Mouse (Mus musculus) layer of hippocampus, adult 9-11 months (tissue): ENCODE data around the gene Neurl1a.
A peak's percentile ranks its signal among the peaks of the same experiment; 100 is the strongest.

ENCODE experiments used
- DNase-seq: peaks from one replicate; pipeline ENCODE4 v3.0.0; 2022

Gene Neurl1a

DNA sequence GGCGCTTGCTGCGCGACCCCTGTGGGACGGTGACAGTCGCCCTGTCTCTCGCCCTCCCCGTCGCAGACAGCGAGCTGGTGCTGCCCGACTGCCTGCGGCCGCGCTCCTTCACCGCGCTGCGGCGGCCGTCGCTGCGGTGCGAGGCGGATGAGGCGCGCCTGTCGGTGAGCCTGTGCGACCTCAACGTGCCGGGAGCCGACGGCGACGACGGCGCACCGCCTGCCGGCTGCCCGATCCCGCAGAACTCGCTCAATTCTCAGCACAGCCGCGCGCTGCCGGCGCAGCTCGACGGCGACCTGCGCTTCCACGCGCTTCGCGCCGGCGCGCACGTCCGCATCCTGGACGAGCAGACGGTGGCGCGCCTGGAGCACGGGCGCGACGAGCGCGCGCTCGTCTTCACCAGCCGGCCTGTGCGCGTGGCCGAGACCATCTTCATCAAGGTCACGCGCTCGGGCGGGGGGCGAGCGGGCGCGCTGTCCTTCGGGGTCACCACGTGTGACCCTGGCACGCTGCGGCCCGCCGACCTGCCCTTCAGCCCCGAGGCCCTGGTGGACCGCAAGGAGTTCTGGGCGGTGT, 74.5 kb downstream of the Neurl1a start:
- DNase-seq: no peak

DNA sequence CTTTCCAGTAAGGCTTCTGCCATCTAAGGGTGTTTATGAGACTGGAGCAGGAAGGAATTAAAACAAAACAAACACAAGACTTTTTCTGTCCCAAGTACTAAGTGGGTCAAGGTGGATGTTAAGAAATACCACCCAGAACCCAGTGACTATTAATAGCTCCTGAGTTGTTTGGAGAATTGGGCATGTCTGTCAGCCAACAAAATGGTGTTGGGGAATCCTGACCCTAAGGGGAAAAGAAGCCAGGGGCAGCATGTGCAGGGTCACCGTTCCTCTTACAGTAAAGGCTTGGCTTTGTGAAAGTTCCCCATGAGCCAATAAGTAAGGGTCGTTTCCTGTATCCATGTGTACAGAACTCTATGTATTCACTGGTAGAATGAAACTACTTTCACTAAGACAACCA, 76.4 kb downstream of the Neurl1a start:
- DNase-seq: no peak

- no peak for DNase-seq
These were observed 77.3 kb downstream of the Neurl1a start for GRCm38 (mm10) chr19:47255919-47256318.

DNA sequence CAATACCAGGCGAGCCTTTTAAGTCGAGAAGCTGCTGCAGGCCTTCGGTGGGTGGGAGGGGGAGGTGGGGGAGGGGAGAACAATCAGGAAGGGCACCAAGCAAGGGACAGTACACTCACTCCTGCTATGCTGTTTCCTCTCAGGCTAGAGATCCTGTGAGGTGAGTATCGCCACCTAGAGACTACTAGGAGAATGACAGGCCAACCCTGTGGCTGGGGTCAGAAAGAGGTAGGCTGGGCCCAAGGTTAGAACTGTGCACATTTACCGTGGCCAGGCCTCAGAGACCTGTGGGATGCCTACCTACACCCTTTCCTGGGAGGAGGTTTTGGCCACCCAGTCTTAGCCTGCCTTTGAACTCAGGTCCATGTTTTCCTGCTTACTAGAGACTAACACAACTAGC, 81.0 kb downstream of the Neurl1a start:
- no peak for DNase-seq

GRCm38 (mm10) chr19:47261196-47261595, 82.6 kb downstream of the Neurl1a start:
- DNase-seq: peak; percentile 76

DNA sequence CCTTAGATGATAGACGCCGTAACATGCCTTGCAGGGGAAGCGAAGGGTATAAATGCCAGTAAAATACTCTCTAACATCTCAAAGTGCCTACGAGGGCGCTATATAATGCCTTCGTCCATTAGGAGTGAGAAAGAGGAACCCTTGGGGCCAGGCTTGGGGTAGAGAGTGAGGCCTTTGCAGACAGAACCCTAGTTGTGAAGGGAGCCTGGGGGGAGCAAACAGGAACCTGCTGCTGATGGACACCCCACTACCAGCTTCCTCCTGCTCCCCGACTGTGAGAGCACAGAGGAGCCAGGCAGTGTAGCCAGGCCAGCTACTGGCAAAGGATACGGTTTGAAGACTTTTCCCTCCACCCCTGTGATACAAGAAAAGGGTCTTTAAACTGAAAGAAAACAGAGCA, 85.0 kb downstream of the Neurl1a start:
- peak; percentile 41 for DNase-seq

DNA sequence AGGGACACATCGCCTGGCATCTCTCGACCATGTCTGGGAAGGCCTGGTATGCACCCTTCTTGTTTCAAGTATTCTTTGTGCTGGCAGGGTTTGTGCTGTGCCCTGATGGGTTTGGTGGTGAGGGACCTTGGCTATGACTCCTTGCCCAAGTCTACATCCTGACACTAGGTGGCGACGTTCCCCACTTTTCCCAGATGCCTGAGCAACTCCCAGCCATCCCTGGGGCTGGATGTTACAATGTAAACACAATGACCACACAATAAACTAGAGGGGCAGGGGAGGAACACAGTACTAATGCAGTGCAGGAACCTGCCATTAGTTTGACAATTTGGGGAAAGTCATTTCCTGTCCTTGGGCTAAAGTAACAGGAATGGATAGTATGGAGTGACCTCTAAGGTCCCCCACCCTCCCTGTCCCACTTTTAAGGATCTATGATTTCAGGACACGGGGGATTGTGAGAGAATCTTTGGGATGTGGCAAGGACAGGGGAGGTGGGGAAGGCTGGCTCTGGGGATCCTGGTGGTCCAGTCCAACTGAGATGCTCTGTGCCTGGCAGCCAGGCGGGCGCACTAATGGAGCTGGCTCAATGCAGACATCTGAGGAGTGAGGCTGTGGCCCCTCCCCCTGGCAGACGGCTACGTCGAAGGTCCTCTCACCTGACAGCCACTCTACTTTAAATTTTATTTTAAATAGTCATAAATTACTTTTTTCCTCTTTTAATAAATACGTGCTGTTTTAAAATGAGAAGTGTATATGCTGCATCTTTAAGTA, 85.9 kb downstream of the Neurl1a start:
- DNase-seq: peak; percentile 69

DNA sequence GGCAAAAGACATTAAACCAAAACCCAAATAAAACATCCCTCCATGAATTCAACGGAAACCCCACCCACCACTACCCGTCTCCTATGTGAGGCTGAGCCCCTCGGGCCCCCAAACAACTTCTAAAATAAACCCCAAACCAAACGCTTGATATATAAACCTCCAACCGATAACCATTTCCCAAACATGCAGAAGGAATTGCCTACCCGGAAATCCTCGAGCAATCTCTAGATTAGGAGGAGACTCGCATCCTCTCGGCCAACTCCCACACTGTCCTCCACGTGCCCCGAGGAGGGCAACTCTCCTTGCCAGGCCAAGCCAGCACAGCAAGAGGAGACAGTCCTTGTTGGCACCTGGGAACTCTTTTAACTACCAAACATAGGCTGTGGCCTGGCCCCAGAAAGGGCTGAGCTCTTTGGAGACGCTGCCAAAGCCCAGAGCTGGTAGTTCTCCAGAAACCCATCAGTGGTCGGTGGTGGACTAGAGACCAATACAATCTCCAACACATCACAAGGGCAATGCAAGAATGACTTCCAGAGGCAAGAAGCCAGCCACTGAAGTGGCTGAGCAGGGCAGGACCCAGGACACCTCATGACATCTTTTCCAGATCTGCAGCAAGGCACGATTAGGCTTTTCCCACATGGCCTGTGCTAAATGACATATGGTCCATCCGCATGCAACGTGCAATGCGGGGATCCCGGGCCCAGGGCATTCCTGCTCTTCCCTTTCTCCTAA, 87.6 kb downstream of the Neurl1a start:
- DNase-seq: no peak

DNA sequence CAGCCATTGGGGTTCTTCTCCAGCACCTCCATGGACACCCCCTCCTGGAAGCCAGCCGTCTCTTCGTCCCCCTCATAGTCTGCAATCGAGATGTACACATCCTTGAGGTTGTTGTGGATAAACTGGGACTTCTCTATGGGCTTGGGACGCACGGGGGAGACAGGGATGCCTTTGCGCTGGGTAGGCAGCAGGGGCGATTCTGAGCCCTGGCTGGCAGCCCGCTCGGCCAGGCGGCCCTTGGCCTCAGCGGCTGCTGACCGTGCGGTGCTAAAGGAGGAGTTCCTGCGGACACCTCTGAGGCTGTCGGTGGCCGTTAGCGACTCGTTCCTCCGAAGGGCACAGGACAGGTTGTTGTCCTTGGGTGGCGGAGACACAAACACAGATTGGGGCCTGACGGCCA, 88.4 kb downstream of the Neurl1a start:
- DNase-seq: no peak

DNA sequence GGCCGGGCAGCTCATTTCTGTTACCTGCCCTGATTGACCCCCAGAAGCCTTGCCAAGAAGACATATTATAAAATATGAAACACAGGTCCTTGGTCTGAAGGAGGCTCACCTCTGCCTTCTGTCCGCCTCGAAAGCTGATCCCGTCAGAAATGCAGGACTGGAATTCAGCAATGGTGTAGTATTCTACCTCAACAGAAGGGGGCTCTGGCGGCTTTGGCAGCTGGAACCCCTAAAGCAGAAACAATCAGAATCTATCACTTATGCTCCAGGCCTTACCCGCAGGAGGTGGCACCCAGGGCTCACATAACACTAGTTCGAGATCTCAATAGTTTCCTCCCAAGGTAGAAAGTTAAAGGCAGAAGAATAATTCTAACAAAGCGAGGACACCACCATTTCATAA, 91.1 kb downstream of the Neurl1a start:
- DNase-seq: no peak

- no peak for DNase-seq
These were observed 91.9 kb downstream of the Neurl1a start for GRCm38 (mm10) chr19:47270520-47270919.

- peak; percentile 82 for DNase-seq
These were observed 98.1 kb downstream of the Neurl1a start for GRCm38 (mm10) chr19:47276730-47277129.

GRCm38 (mm10) chr19:47279372-47279771, 100.8 kb downstream of the Neurl1a start:
- no peak for DNase-seq

- peak; percentile 90 for DNase-seq
These were observed 101.3 kb downstream of the Neurl1a start for GRCm38 (mm10) chr19:47279788-47280532.

- peak; percentile 61 for DNase-seq
These were observed 102.3 kb downstream of the Neurl1a start for GRCm38 (mm10) chr19:47280894-47281293.

- no peak for DNase-seq
These were observed 103.4 kb downstream of the Neurl1a start for GRCm38 (mm10) chr19:47282050-47282454.

GRCm38 (mm10) chr19:47282688-47283215, 104.1 kb downstream of the Neurl1a start:
- no peak for DNase-seq

DNA sequence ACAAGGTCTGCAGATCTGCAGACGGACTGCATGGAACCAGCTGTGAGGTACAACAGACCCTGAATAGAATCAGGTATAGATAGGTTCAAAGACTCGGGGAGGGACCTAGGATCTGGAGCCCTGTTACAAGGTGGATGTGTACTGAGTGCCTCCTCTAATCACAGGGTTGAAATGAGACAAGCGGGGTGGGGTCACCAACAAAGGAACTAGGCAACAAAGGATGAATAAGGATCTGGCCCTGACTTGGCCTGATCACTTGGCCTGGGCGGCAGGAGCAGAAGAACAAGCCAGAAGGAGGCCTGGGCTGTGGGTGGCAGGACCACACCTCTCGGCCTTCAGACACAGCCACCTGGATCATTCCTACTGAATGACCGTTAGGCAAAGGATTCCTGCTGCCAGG, 107.0 kb downstream of the Neurl1a start:
- DNase-seq: no peak

DNA sequence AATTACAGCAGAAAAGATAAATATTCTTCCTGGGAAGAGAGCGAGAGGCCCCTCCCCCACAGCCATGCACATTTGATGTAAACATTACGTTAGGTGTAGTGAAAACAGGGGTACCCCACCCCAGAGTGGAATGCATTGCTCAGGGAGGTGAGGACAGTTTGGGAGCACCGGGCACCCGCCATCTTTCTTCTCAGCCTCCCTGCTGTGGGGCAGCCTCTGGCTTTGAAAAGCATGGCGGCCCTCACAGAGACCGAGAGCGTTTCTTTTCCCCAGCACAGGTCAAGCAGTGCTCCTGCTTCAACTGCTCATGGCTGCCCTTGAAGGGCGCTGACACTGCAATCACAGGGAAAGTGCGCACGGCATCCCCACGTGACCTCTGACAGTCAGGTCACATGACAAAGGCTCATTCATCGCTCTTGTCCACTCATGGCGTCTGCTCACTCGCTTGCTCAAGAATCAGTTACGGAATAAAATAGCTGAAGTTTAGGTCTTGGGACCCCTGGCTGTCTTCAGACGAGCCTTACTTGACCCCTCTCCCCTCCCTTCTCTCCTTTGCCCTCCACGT, 108.3 kb downstream of the Neurl1a start:
- DNase-seq: no peak

DNA sequence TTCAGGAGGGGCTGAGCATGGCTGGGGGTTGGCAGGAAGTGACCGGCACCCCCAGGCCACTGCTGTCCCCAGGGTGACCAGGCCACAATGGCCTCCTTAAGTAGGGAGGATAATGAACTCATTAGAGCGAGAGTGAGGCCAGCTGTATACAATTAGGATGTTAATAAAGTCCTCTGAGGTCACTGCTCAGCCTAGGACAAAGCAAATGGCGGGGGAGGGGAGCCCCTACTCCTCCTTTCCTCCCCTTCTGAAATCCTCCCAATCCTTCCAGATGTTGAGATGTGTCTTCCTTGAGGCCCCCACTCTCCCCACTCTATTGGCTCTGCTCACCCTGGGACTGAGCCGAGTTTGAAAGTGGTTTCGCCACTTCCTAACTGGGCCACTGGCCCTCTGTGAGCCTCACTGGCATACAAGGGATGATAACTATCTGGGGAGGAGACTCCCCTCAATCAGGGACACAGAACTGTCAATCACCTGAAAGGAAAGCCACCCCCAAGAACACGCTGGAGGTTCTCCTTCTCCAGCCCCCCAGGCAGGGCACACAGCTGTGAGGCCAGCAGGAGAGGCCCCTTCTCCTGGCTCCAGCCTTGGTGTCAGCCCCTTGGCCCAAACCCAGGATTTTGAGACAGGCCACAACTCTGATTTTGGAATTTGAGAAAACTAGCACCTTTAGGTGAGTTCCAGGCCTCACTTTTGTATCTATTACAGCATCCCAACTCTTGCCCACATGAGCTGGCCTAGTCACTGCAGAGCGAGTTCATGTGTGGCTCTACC, 112.9 kb downstream of the Neurl1a start:
- DNase-seq: no peak

DNA sequence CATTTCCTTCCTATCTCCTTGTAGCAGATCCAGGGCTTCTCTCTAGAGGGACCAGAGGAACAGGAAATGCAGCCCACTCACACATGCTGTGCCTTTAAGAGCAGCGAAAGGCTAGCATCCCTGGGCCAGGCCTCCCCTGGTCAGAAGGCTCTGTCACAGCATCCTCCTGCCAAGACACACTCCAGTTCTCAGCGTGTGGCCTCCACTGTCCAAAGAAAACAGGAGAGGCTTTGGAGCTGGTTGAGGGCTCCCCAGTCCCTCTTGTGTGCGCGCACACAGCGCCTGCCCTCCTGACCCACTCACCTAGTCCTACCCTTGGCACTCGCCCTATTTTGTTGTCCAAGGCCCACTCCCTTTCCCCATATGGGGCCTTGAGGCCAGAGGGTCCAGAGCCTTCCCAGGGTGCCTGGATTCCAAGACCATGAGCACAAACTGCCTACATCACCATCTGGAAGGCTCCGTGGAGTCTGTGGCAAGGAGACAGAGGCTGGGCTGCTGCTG, 113.9 kb downstream of the Neurl1a start:
- DNase-seq: no peak

DNA sequence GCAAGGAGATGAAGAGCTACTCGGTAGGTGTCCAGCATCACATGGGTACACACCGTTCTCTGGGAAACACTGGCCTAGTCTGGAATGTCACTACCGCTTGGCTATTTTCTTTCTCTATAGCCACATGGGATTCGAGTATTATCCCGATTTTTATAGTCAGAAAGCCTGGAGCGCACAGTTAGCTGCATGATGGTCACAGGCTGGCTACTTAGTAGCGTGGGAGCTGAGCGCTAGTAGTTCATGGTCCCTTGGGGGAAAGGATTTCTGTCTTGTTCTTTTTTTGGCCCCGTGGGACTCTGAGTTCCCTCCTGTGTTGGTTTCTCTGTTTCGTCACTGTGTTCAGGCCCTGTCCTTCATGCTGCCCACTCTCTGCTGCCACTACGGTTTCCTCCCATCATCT, 119.5 kb downstream of the Neurl1a start:
- DNase-seq: no peak
